Mouse (Mus musculus) kidney, embryonic 15.5 days (tissue): ENCODE measurements at regions not wholly inside any gene's neighbourhood (a gene's known extent, or its start where the extent isn't known, plus 50 kb on each side); places are given as distances from the start of the nearest gene placed in this dataset.

Source experiments
- ATAC-seq: fragments of 200-750 bp; cut with Nextera tagmentation; replicated peaks from 2 replicates; pipeline ENCODE4 v1.8.0; 2017; ENCODE audit warnings: moderate TSS enrichment; ENCODE audit not compliant: low FRiP score
- H3K27ac ChIP-seq: fragments of 300-500 bp; sonication (generic); 2 replicates; pipeline ENCODE4 v1.5.1; 2015; ENCODE audit warnings: mild to moderate bottlenecking, inconsistent platforms
- H3K27me3 ChIP-seq: fragments of 300-500 bp; sonication (generic); 2 replicates; pipeline ENCODE4 v1.6.1; 2015; ENCODE audit warnings: inconsistent platforms
- H3K36me3 ChIP-seq: fragments of 300-500 bp; sonication (generic); 2 replicates; pipeline ENCODE4 v1.6.1; 2015; ENCODE audit warnings: inconsistent platforms
- H3K4me1 ChIP-seq: fragments of 300-500 bp; sonication (generic); 2 replicates; pipeline ENCODE4 v1.6.1; 2015; ENCODE audit warnings: inconsistent platforms
- H3K4me2 ChIP-seq: fragments of 300-500 bp; sonication (generic); 2 replicates; pipeline ENCODE4 v1.6.1; 2015; ENCODE audit warnings: moderate library complexity, mild to moderate bottlenecking, inconsistent platforms
- H3K4me3 ChIP-seq: fragments of 300-500 bp; sonication (generic); replicated peaks from 2 replicates; pipeline ENCODE4 v1.5.1; 2015; ENCODE audit warnings: mild to moderate bottlenecking, inconsistent platforms
- H3K9ac ChIP-seq: fragments of 300-500 bp; sonication (generic); 2 replicates; pipeline ENCODE4 v1.6.1; 2015; ENCODE audit warnings: mild to moderate bottlenecking, inconsistent platforms
- H3K9me3 ChIP-seq: fragments of 300-500 bp; sonication (generic); replicated peaks from 2 replicates; pipeline ENCODE4 v1.6.1; 2016; ENCODE audit warnings: inconsistent platforms
- WGBS: fragments of 180-500 bp; shearing (Covaris S2); methylation state at CpG from one replicate; pipeline ENCODE4 v1.1.7; 2015; ENCODE audit warnings: mixed read lengths; 5-methylcytosine and 5-hydroxymethylcytosine counted together

DNA sequence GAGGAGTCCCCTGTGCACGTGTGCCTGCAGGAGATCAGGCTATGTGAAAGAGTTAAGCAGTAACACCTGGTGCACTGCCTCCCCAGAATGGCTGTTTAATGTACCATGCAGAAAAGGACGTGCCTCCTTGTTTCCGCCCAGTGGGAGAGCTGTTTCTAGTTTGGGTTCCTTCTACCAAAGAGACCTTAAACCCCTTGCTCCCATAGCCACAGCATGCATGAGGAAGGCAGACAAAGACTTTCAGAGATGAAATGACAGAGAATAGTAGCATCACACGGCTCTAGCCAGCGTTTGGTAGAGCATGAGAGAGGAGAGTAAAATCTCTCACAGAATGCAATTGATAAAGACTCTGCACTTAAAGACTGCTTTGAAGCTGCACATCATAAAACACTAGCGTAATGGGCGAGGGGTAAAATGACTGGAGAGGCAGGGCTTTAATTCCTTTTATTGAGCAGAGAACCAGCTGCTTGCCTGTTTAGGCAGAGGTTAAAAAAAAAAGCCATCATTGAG, 74.3 kb upstream of the Gbe1 start:
- no peak overlapping the region for H3K4me3 ChIP-seq
- 13% methylated on average over 7 of the region's 7 CpGs for WGBS
- ATAC-seq = peak; percentile 91

DNA sequence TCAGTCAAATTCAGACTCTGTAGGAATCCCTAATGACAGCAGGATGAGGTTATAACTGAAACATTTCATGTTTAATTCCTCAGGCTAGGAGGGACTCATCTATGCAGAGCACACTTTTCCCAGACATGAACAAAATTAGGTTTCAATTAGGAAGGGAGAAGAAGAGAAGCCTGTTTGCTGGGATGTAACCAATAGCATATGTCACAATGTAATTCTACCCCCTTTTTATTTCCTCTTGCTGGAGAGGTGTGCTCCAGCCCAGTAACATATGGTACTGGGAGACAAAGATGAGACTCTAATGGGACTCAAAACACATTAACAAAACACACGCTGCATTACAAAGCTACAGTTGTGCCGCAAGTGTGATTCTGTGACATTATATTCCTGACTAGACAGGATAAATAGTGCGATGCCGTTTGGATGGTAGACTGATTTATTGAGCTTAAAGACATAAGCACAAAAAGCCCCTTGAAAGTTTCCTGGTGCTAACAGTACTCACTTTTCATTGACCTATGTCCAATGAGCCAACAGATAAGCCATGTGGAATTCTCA, 69.5 kb upstream of the Gbe1 start:
- no peak overlapping the region for H3K27ac ChIP-seq
- WGBS = 42% methylated on average over 4 of the region's 4 CpGs
- H3K4me2 ChIP-seq = no peak overlapping the region
- no peak overlapping the region for H3K4me3 ChIP-seq
- no peak overlapping the region for H3K9ac ChIP-seq
- ATAC-seq = no peak
- no peaks in the 10 kb centered on the region for H3K9me3 ChIP-seq
- H3K4me1 ChIP-seq = peaks cover 17% of the 10 kb centered on the region
- H3K36me3 ChIP-seq = no peaks in the 10 kb centered on the region
- no peaks in the 10 kb centered on the region for H3K27me3 ChIP-seq

More for the DNA sequence above, 74.3 kb upstream of the Gbe1 start:
- H3K27me3 ChIP-seq = no peaks in the 10 kb centered on the region
- no peak overlapping the region for H3K9ac ChIP-seq
- H3K27ac ChIP-seq = peak overlapping the region; percentile 84
- peak overlapping the region; percentile 17; the same call in 1 of the 2 replicates for H3K4me2 ChIP-seq
- no peaks in the 10 kb centered on the region for H3K36me3 ChIP-seq
- peaks cover 23% of the 10 kb centered on the region for H3K4me1 ChIP-seq
- no peaks in the 10 kb centered on the region for H3K9me3 ChIP-seq

DNA sequence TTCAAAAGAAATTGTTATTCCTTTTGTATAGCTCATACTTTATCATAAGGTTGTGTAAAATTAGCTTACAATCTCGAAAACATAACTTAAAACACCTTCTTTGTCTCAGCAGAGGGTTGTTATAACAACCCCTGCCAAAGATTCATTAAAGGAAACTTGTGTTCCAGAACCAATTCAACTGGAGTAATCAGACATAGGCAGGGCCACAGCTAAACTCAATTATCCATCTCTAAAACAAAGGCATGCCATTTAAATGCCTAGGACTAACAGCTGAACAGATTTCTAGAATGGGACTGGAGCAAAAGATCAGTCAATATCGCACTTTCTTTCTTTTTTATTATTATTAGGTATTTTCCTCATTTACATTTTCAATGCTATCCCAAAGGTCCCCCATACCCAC, 68.8 kb upstream of the Gbe1 start:
- H3K9me3 ChIP-seq = no peaks in the 10 kb centered on the region
- no peak for ATAC-seq
- no peak overlapping the region for H3K4me3 ChIP-seq
- H3K27ac ChIP-seq = no peak overlapping the region
- H3K9ac ChIP-seq = no peak overlapping the region
- no peaks in the 10 kb centered on the region for H3K36me3 ChIP-seq
- 83% methylated on average over 2 of the region's 2 CpGs for WGBS
- H3K4me1 ChIP-seq = peaks cover 10% of the 10 kb centered on the region
- no peaks in the 10 kb centered on the region for H3K27me3 ChIP-seq
- no peak overlapping the region for H3K4me2 ChIP-seq

DNA sequence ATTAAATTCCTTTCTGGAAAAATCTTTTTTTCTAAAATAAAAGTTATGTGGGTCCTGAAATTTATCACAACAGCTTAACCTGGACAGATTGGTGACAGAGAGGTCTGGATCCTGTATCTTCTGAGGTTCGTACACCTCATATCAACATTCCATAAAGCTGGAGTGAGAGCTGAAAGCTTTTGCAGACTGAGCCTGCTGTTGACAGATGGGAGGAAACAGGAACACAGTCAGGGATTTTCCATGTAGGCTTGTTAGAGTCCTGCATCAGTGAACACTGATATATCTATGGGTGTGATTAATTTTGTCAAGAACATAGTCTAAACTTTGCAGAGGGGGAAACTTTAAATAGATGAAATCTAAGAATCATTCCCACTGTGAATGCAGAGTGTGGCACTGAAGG, 54.4 kb upstream of the Gbe1 start:
- H3K4me2 ChIP-seq = no peak overlapping the region
- no peaks in the 10 kb centered on the region for H3K9me3 ChIP-seq
- H3K9ac ChIP-seq = no peak overlapping the region
- WGBS = 50% methylated on average over 1 of the region's 1 CpGs
- no peaks in the 10 kb centered on the region for H3K36me3 ChIP-seq
- H3K4me3 ChIP-seq = no peak overlapping the region
- no peaks in the 10 kb centered on the region for H3K4me1 ChIP-seq
- ATAC-seq = no peak
- H3K27ac ChIP-seq = no peak overlapping the region
- H3K27me3 ChIP-seq = no peaks in the 10 kb centered on the region

DNA sequence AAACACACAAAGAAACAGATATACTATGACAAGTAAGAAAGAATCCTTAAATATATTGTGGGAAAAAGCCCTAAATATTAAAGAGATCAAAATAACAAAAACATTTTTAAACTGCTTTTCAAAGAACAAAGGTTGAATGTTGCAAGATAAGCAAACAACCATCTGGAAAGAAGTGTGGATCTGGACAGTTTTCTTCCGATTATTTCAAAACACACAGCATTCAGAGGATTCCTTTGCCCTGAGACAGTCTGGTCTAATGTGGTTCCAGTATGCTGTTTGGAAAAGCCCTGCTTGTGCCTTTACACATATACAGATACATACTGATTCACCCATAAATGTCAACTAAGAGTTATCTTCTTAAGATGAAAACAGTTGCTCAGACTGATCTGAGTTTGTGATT, 53.6 kb upstream of the Gbe1 start:
- Histone ChIP-seq H3K27me3 (no peaks in the 10 kb centered on the region), H3K9me3 (no peaks in the 10 kb centered on the region), H3K4me2 (no peak overlapping the region), H3K4me1 (no peaks in the 10 kb centered on the region), H3K36me3 (no peaks in the 10 kb centered on the region), H3K9ac (no peak overlapping the region), H3K4me3 (no peak overlapping the region), H3K27ac (no peak overlapping the region)
- 55% methylated on average over 1 of the region's 1 CpGs for WGBS
- no peak for ATAC-seq
